Mouse (Mus musculus): ENCODE results near the gene Lrrc9.

- no peak for TF ChIP-seq POLR2A (IDR thresholded peaks at IDR 0.05; ENCODE audit: borderline replicate concordance, extremely low read depth, insufficient read depth, insufficient read length, poor library complexity, severe bottlenecking)
- peak; percentile 62; the same call in 1 of the 2 replicates for TF ChIP-seq CTCF (IDR thresholded peaks at IDR 0.05; ENCODE audit: borderline replicate concordance, extremely low read depth, insufficient read depth, insufficient read length)
These were observed 23.9 kb upstream of the Lrrc9 start for GRCm38 (mm10) chr12:72417762-72418161.

Measured in brain, embryonic 14.5 days (tissue).